Mouse (Mus musculus) liver, adult 10 weeks (tissue): ENCODE measurements around the gene Lipo1. TPM values are rescaled to one million over a fixed set of nuclear protein-coding genes. Genes with fewer than 3 reads are reported as not detected.

ENCODE experiments used
- polyA plus RNA-seq: library from polyadenylated mRNA; stranded (reverse); fragments of 350-450 nt; fragmentation: Illumina TruSeq; extraction: RNeasy Lipid Tissue Mini Kit (QIAGEN cat#74804); gene quantifications from one replicate; pipeline ENCODE4 v1.2.3, GENCODE M21; 2014; ENCODE audit warnings: low read depth, low replicate concordance

The Lipo1 gene
- polyA plus RNA-seq, result not detected

GRCm38 (mm10) chr19:33787359-33787758 is at the start of gene Lipo1:
TSS of gene Lipo1 (minus strand) at chr19:33787459.

GRCm38 (mm10) chr19:33761287-33762086 is 25.8 kb downstream of the Lipo1 start, which contains the start of gene Lipo3:
TSS of gene Lipo3 (minus strand) at chr19:33761951.

GRCm38 (mm10) chr19:33751259-33751658 is 36.0 kb downstream of the Lipo1 start, which contains the start of gene Lipo2:
TSS of gene Lipo2 (minus strand) at chr19:33751359.

Other genes starting within 250 kb of the Lipo1 start
- gene Gm8978, start 162.2 kb downstream of the Lipo1 start, polyA plus RNA-seq, result not detected
- not detected for gene Lipo2, start 36.1 kb downstream of the Lipo1 start, polyA plus RNA-seq
- gene Lipo3, start 25.5 kb downstream of the Lipo1 start, polyA plus RNA-seq, result 11.0 TPM
- gene Lipf, start 173.7 kb upstream of the Lipo1 start, polyA plus RNA-seq, result not detected
- gene Lipk, start 220.8 kb upstream of the Lipo1 start, polyA plus RNA-seq, result not detected